ENCODE assay signal across 14 mouse cellular contexts in genomic region chr1:89107466-89107865, GRCm38 (mm10). TPM values are rescaled to one million over a fixed set of nuclear protein-coding genes. Genes with fewer than 3 reads are reported as not detected.
DNase-seq lines count a peak whose midpoint lies in the region; ATAC-seq lines count a peak whose summit lies in the region.
"Had no signal": no experiment of that assay in that cellular context is flagged by ENCODE, and none has a peak within 500 bp of the region (broad histone marks: within the 10 kb centered on the region; RNA-seq: fewer than 3 reads in every experiment).

No protein-coding gene starts in this region.

- H3K36me3 ChIP-seq in heart, embryonic 10.5 days: peaks cover under 1% of the 10 kb centered on the region; the same call in 1 of the 2 replicates
- peaks cover 3% of the 10 kb centered on the region; the same call in 1 of the 2 replicates for H3K36me3 ChIP-seq in embryonic facial prominence, embryonic 12.5 days
- H3K36me3 ChIP-seq in limb, embryonic 10.5 days: peaks cover 17% of the 10 kb centered on the region
- H3K36me3 ChIP-seq: forebrain, embryonic 15.5 days; G1E; liver, embryonic 12.5 days had no signal

- ATAC-seq in embryonic facial prominence, embryonic 12.5 days (ENCODE audit: insufficient number of reproducible peaks, insufficient read depth, low FRiP score, low TSS enrichment): no peak
- ATAC-seq: forebrain, embryonic 15.5 days; liver, embryonic 12.5 days had no signal

- H3K27ac ChIP-seq in heart, embryonic 10.5 days: peak overlapping the region; percentile 91
- H3K27ac ChIP-seq in embryonic facial prominence, embryonic 12.5 days: peak overlapping the region; percentile 81; the same call in 1 of the 2 replicates
- peak overlapping the region; percentile 86 for H3K27ac ChIP-seq in limb, embryonic 10.5 days
- H3K27ac ChIP-seq: forebrain, embryonic 15.5 days had no signal

- WGBS in heart, embryonic 10.5 days: 68% methylated on average over 6 of the region's 6 CpGs
- 35% methylated on average over 6 of the region's 6 CpGs for WGBS in embryonic facial prominence, embryonic 12.5 days
- WGBS in limb, embryonic 10.5 days: 60% methylated on average over 6 of the region's 6 CpGs

- no peak overlapping the region for H3K4me3 ChIP-seq in heart, embryonic 10.5 days
- H3K4me3 ChIP-seq in embryonic facial prominence, embryonic 12.5 days: no peak overlapping the region
- no peak overlapping the region for H3K4me3 ChIP-seq in limb, embryonic 10.5 days
- H3K4me3 ChIP-seq: forebrain, embryonic 15.5 days; liver, embryonic 12.5 days had no signal

- no peaks in the 10 kb centered on the region for H3K9me3 ChIP-seq in heart, embryonic 10.5 days
- H3K9me3 ChIP-seq in embryonic facial prominence, embryonic 12.5 days: no peaks in the 10 kb centered on the region
- no peaks in the 10 kb centered on the region for H3K9me3 ChIP-seq in limb, embryonic 10.5 days (replicated peaks)
- H3K9me3 ChIP-seq: forebrain, embryonic 15.5 days; liver, embryonic 12.5 days had no signal

- no peak overlapping the region for H3K4me2 ChIP-seq in embryonic facial prominence, embryonic 12.5 days (replicated peaks)
- H3K4me2 ChIP-seq: forebrain, embryonic 15.5 days; liver, embryonic 12.5 days had no signal

- DNase-seq in heart, embryonic 10.5 days (ENCODE audit: low spot score): no peak
- DNase-seq in heart, postnatal 36 days: no peak
- DNase-seq in kidney, adult 9 months: peak; percentile 36
- no peak for DNase-seq in kidney, postnatal 14 days
- DNase-seq in limb, embryonic 10.5 days (ENCODE audit: low spot score): no peak
- DNase-seq in thymus, postnatal 4 days: no peak
- DNase-seq in layer of hippocampus, postnatal 10 days (ENCODE audit: low spot score in 2 of 2): no peak
- DNase-seq: cerebellum, adult 18-20 months; gastrocnemius, postnatal 14 days; thymus, postnatal 14 days had no signal

- no peak overlapping the region for H3K9ac ChIP-seq in embryonic facial prominence, embryonic 12.5 days
- H3K9ac ChIP-seq: forebrain, embryonic 15.5 days; liver, embryonic 12.5 days had no signal

- peaks cover 87% of the 10 kb centered on the region for H3K4me1 ChIP-seq in heart, embryonic 10.5 days
- peaks cover 70% of the 10 kb centered on the region for H3K4me1 ChIP-seq in embryonic facial prominence, embryonic 12.5 days
- H3K4me1 ChIP-seq in limb, embryonic 10.5 days: peaks cover 81% of the 10 kb centered on the region

- no peaks in the 10 kb centered on the region for H3K27me3 ChIP-seq in heart, embryonic 10.5 days (ENCODE audit: insufficient read depth, poor library complexity, severe bottlenecking)
- no peaks in the 10 kb centered on the region for H3K27me3 ChIP-seq in embryonic facial prominence, embryonic 12.5 days
- H3K27me3 ChIP-seq in limb, embryonic 10.5 days (ENCODE audit: low read depth, poor library complexity, severe bottlenecking): no peaks in the 10 kb centered on the region
- H3K27me3 ChIP-seq: forebrain, embryonic 15.5 days; liver, embryonic 12.5 days had no signal

- intact Hi-C loops in heart, postnatal 36 days (cut with DNase I): no loop called here

RNA-seq across cellular contexts. Expression of gene Sh3bp4, which starts 37.3 kb away (rescaled TPM):
- 23.4 and 28.3 TPM in 2 replicates for polyA plus RNA-seq in heart, embryonic 10.5 days (2016; fragmentation: Nextera tagmentation; extraction: Ambion mirVana)
- 10 to 100 TPM; 11.3 to 11.8 TPM for total RNA-seq in heart, postnatal 36 days (2021)
- polyA plus RNA-seq in embryonic facial prominence, embryonic 12.5 days (2016; fragmentation: Nextera tagmentation; extraction: Ambion mirVana): 25.7 and 27.4 TPM in 2 replicates
- 25.9 and 26.9 TPM in 2 replicates for polyA plus RNA-seq in limb, embryonic 10.5 days (2016; fragmentation: Nextera tagmentation; extraction: Ambion mirVana)
- 10 to 100 TPM; 41.6 to 42.4 TPM for total RNA-seq in layer of hippocampus, postnatal 10 days (2021)
- total RNA-seq: G1E had no signal
- polyA plus RNA-seq: G1E had no signal
